Mouse (Mus musculus): ENCODE data around the gene Flt4. TPM values are rescaled to one million over a fixed set of nuclear protein-coding genes. Genes with fewer than 3 reads are reported as not detected.

Gene Flt4
- polyA plus RNA-seq, 1 experiment from 2014 or later: 2.8 TPM

- WGBS: 85% methylated on average over 12 of the region's 12 CpGs
- no peak for ATAC-seq (ENCODE audit: low FRiP score, low read depth)
- no peak overlapping the region for H3K9ac ChIP-seq
Measured at GRCm38 (mm10) chr11:49664262-49665140, 55.4 kb downstream of the Flt4 start.

GRCm38 (mm10) chr11:49665462-49665861, 56.4 kb downstream of the Flt4 start:
- 82% methylated on average over 4 of the region's 4 CpGs for WGBS
- H3K9ac ChIP-seq: no peak overlapping the region
- ATAC-seq (ENCODE audit: low FRiP score, low read depth): no peak

More at GRCm38 (mm10) chr11:49664262-49665140, 55.4 kb downstream of the Flt4 start:
- H3K4me3 ChIP-seq: no peak overlapping the region
- H3K4me2 ChIP-seq (replicated peaks): no peak overlapping the region
- no peaks in the 10 kb centered on the region for H3K27me3 ChIP-seq (replicated peaks)
- no peaks in the 10 kb centered on the region for H3K9me3 ChIP-seq
- peaks cover 10% of the 10 kb centered on the region; the same call in 1 of the 2 replicates for H3K36me3 ChIP-seq
- no peak overlapping the region for H3K27ac ChIP-seq
- H3K4me1 ChIP-seq: no peaks in the 10 kb centered on the region

GRCm38 (mm10) chr11:49673433-49673832, 64.4 kb downstream of the Flt4 start:
- no peak overlapping the region for H3K4me2 ChIP-seq (replicated peaks)
- H3K4me1 ChIP-seq: no peaks in the 10 kb centered on the region
- H3K27ac ChIP-seq: no peak overlapping the region
- no peak overlapping the region for H3K9ac ChIP-seq
- H3K9me3 ChIP-seq: no peaks in the 10 kb centered on the region
- H3K4me3 ChIP-seq: no peak overlapping the region
- H3K27me3 ChIP-seq (replicated peaks): no peaks in the 10 kb centered on the region
- peaks cover 56% of the 10 kb centered on the region for H3K36me3 ChIP-seq
- ATAC-seq (ENCODE audit: low FRiP score, low read depth): no peak
- 89% methylated on average over 3 of the region's 3 CpGs for WGBS

More at GRCm38 (mm10) chr11:49665462-49665861, 56.4 kb downstream of the Flt4 start:
- Histone ChIP-seq H3K4me3 (no peak overlapping the region), H3K27me3 (replicated peaks) (no peaks in the 10 kb centered on the region), H3K36me3 (peaks cover 16% of the 10 kb centered on the region; the same call in 1 of the 2 replicates), H3K27ac (no peak overlapping the region), H3K4me2 (replicated peaks) (no peak overlapping the region), H3K4me1 (no peaks in the 10 kb centered on the region), H3K9me3 (no peaks in the 10 kb centered on the region)

- Histone ChIP-seq H3K9me3 (no peaks in the 10 kb centered on the region), H3K4me1 (no peaks in the 10 kb centered on the region), H3K27ac (no peak overlapping the region), H3K36me3 (peaks cover 74% of the 10 kb centered on the region), H3K27me3 (replicated peaks) (no peaks in the 10 kb centered on the region), H3K4me2 (replicated peaks) (no peak overlapping the region), H3K9ac (no peak overlapping the region), H3K4me3 (no peak overlapping the region)
- ATAC-seq (ENCODE audit: low FRiP score, low read depth): no peak
- WGBS: 98% methylated on average over 12 of the region's 12 CpGs
Measured at GRCm38 (mm10) chr11:49684237-49684973, 75.3 kb downstream of the Flt4 start.

DNA sequence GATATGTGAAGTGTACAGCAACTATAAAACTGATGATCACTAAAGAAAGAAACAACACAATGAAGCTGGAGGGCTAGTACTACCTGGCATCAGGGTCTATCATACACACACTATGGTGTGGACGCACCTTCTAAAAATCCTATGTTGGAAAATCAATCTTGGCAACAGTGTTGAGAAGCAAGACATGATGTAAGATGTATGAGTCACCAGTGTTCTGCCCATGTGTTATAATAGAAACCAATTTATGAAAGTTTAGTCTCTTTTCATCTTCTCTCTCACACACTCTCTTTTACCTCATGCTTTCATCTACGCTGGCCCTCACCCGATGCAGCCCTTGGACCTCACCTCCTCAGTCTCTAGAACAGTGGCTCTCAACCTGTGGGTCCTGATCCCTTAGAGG, 86.0 kb downstream of the Flt4 start:
- Histone ChIP-seq H3K27ac (no peak overlapping the region), H3K4me1 (no peaks in the 10 kb centered on the region), H3K9me3 (no peaks in the 10 kb centered on the region), H3K4me3 (no peak overlapping the region), H3K4me2 (replicated peaks) (no peak overlapping the region), H3K9ac (no peak overlapping the region), H3K27me3 (replicated peaks) (no peaks in the 10 kb centered on the region), H3K36me3 (peaks cover 37% of the 10 kb centered on the region)
- no peak for ATAC-seq (ENCODE audit: low FRiP score, low read depth)
- WGBS: 94% methylated on average over 3 of the region's 3 CpGs

GRCm38 (mm10) chr11:49695695-49696094, 86.6 kb downstream of the Flt4 start:
- H3K4me2 ChIP-seq (replicated peaks): no peak overlapping the region
- H3K9me3 ChIP-seq: no peaks in the 10 kb centered on the region
- H3K4me3 ChIP-seq: no peak overlapping the region
- no peak overlapping the region for H3K27ac ChIP-seq
- WGBS: 94% methylated on average over 2 of the region's 2 CpGs
- H3K27me3 ChIP-seq (replicated peaks): no peaks in the 10 kb centered on the region
- no peak overlapping the region for H3K9ac ChIP-seq
- no peaks in the 10 kb centered on the region for H3K4me1 ChIP-seq
- ATAC-seq (ENCODE audit: low FRiP score, low read depth): no peak
- peaks cover 32% of the 10 kb centered on the region for H3K36me3 ChIP-seq

GRCm38 (mm10) chr11:49696472-49696871, 87.4 kb downstream of the Flt4 start:
- Histone ChIP-seq H3K36me3 (peaks cover 37% of the 10 kb centered on the region), H3K9ac (no peak overlapping the region), H3K27me3 (replicated peaks) (no peaks in the 10 kb centered on the region), H3K4me2 (replicated peaks) (no peak overlapping the region), H3K4me1 (no peaks in the 10 kb centered on the region), H3K27ac (no peak overlapping the region), H3K9me3 (no peaks in the 10 kb centered on the region), H3K4me3 (no peak overlapping the region)
- no peak for ATAC-seq (ENCODE audit: low FRiP score, low read depth)
- WGBS: 96% methylated on average over 2 of the region's 2 CpGs

DNA sequence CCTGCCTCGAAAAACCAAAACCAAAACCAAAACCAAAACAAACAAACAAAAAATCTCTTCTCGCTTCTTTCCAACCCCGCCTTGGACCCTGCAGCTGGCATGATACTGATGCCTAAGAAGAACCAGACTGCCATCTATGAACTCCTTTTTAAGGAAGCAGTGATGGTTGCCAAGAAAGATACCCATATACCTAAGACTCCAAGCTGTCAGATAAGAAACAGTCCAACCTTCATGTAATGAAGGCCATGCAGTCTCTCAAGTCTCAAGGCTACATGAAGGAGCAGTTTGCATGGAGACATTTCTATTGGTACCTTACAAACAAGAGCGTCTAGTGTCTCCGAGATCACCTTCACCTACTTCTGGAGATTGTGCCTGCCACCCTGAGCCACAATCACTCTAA, 88.7 kb downstream of the Flt4 start:
- Histone ChIP-seq H3K4me3 (no peak overlapping the region), H3K36me3 (peaks cover 43% of the 10 kb centered on the region), H3K4me1 (no peaks in the 10 kb centered on the region), H3K4me2 (replicated peaks) (no peak overlapping the region), H3K9ac (no peak overlapping the region), H3K27ac (no peak overlapping the region), H3K9me3 (no peaks in the 10 kb centered on the region), H3K27me3 (replicated peaks) (no peaks in the 10 kb centered on the region)
- over 99% methylated on average over 5 of the region's 5 CpGs for WGBS
- no peak for ATAC-seq (ENCODE audit: low FRiP score, low read depth)

DNA sequence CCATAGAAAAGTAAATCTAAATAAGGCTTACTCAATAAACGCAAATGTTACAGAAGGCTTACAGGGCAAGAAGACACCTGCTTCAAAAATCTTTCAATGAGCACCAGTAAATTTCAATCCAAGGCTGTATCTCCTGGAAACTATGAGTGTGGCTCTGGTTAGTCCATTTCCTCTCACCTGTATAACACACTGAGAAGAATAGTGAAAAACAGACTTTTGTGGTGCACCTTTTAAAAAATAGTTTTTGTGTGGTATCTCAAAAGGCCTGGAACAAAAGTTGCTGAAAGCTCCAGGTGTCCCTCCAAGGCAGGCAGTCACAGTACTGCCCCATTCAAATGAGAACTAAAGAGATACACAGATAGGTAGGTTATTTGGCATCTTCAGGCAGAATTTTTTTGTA, 90.0 kb downstream of the Flt4 start:
- no peak for ATAC-seq (ENCODE audit: low FRiP score, low read depth)
- Histone ChIP-seq H3K27me3 (replicated peaks) (no peaks in the 10 kb centered on the region), H3K4me1 (no peaks in the 10 kb centered on the region), H3K4me2 (replicated peaks) (no peak overlapping the region), H3K4me3 (no peak overlapping the region), H3K36me3 (peaks cover 40% of the 10 kb centered on the region), H3K9ac (no peak overlapping the region), H3K27ac (no peak overlapping the region), H3K9me3 (no peaks in the 10 kb centered on the region)
- 96% methylated on average over 1 of the region's 1 CpGs for WGBS

- no peak overlapping the region for H3K4me2 ChIP-seq (replicated peaks)
- H3K27ac ChIP-seq: no peak overlapping the region
- H3K9me3 ChIP-seq: no peaks in the 10 kb centered on the region
- no peaks in the 10 kb centered on the region for H3K27me3 ChIP-seq (replicated peaks)
- no peaks in the 10 kb centered on the region for H3K4me1 ChIP-seq
- H3K9ac ChIP-seq: no peak overlapping the region
- WGBS: 98% methylated on average over 8 of the region's 8 CpGs
- no peak overlapping the region for H3K4me3 ChIP-seq
- peaks cover 61% of the 10 kb centered on the region for H3K36me3 ChIP-seq
- no peak for ATAC-seq (ENCODE audit: low FRiP score, low read depth)
Measured at GRCm38 (mm10) chr11:49702014-49702413, 93.0 kb downstream of the Flt4 start.

All from neural tube, embryonic 12.5 days (tissue).